Mouse (Mus musculus) E14TG2a.4 (cell line): ENCODE data around the gene Ids.

Experiments used
- CTCF ChIP-seq: conservative IDR thresholded peaks from 2 replicates; pipeline ENCODE4 v1.5.1; 2014; ENCODE audit warnings: low read length
- NANOG ChIP-seq: IDR thresholded peaks from 2 replicates; pipeline ENCODE4 v1.6.1; 2014; ENCODE audit warnings: borderline replicate concordance, low read length, mixed read lengths
- POU5F1 ChIP-seq: IDR thresholded peaks from 2 replicates; pipeline ENCODE4 v1.6.1; 2014; ENCODE audit warnings: low read length, borderline replicate concordance

- no peak for TF ChIP-seq POU5F1
- no peak for TF ChIP-seq NANOG
- no peak for TF ChIP-seq CTCF
Measured at GRCm38 (mm10) chrX:70364661-70365613, at the start of gene Ids.
